Mouse (Mus musculus): ENCODE results near the gene Cxcl9.
A peak's percentile ranks its signal among the peaks of the same experiment; 100 is the strongest.
"Not testable (repeated sequence)": the region's sequence is repeated elsewhere in the genome, so short reads cannot be mapped to it uniquely, and the experiment has no call there.

The Cxcl9 gene

GRCm38 (mm10) chr5:92327929-92328328 is at the start of gene Cxcl9:
Gene Cxcl9, minus strand, starts transcription at chr5:92328079.
- no peak for DNase-seq

GRCm38 (mm10) chr5:92376795-92377405 is 49.0 kb upstream of the Cxcl9 start:
- DNase-seq, result no peak

DNA sequence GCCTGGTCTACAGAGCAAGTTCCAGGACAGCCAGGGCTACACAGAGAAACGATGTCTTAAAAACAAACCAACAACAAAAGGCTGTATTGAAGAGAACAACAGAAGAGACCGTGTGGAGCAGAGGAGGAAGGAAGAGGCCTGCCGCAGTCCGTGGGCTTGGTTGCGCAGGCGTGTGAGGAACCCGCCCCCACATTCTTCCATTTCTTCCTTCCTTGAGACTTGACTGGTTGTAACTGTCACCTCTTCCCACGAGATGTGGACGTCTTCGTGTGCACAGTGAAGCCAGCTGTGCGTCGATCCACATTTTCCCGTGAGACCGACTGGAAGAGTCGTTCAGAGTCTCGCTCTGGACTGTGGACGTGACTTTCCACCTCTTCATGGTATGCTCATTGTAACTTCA is 47.5 kb upstream of the Cxcl9 start:
- no peak for DNase-seq

DNA sequence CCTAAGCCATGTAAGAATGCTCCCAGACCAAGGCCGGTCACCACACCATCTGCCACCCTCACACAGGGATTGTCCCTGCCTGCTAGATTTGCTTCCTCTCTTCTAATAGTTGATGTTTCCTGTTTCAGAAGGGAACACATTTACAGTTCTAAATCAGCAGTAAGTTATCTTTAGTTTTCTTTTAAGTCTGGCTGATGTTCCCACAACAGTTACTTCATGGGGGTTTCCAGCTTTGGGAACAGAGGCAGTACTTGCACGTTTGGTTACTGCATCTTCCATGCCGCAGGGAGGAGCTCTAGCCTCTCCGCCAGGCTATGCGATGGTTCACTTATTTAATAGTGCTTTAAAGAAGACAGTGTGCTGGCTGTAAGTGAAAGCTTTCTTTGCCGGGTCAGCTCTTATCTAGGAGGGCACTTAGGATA is 46.9 kb upstream of the Cxcl9 start:
- no peak for DNase-seq

- no peak for DNase-seq
Observed at GRCm38 (mm10) chr5:92372605-92373004, 44.7 kb upstream of the Cxcl9 start.

DNA sequence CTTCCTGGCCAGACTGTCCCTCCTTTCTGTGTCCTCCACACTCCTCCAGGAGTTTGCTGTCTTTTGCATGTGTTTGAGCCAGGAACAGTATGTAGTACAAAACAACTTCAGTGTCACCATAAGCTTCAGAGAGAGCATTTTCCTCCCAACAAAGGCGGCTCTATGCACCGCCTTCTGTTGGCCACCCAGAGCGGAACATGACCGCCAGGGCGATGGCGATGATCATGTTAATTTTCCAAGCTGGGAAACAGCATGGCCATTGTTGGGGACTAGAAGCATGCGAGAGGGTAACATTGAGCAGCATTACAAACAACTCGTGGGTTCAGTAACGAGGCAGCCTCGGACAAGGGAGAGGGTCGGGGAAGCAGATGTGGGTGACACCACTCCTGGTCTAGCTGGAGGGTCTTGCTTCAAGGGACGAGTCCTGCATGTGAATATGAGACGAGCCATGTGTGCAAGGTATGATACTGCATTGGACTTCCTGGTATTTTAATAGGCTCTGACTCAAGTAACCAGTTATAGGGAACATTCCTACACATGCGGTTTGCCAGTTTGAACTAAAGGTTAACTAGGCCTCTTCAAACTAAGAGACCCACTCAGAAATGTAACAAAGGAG is 43.6 kb upstream of the Cxcl9 start:
- DNase-seq, result no peak

DNA sequence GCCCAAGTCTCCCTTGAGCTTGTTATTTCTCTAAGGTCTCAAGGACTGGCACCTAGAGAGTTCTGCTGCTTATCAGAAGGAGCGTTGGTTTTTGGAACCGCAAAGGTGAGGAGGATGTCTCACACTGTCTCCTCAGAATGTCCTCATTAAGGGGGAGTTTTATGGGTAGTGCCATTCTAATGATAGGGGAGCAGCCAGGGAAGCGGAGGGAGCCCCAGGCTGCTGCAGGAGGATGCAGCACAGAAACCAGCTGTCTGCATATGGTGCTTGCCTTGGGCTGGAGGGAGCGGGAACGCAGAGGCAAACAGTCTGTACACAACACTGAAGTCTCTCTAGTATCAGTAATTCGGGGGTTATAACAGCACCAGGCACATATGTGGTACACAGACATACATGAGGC is 43.0 kb upstream of the Cxcl9 start:
- no peak for DNase-seq

GRCm38 (mm10) chr5:92370392-92370791 is 42.5 kb upstream of the Cxcl9 start:
- DNase-seq, result no peak

- peak; percentile 40 for DNase-seq
Observed at GRCm38 (mm10) chr5:92369151-92369994, 41.5 kb upstream of the Cxcl9 start.

DNA sequence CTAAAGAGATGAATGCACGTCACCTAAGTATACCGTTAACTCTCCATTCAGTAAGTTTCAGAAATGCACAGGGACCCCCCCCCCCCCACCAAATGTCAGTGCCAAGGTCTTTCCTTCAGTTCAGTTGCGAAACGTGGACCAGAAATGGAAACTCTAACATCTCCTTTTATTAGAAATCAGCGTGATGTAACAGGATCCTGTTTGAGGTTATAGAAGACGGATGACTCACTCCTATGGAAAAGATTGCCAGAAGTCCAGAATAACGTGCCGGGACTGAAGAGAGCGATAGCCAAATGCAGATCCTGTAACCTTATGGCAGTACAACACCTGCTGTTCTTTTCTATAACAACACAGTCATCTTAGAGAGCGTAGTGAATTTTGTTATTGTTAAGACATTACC is 40.5 kb upstream of the Cxcl9 start:
- DNase-seq, result no peak

DNA sequence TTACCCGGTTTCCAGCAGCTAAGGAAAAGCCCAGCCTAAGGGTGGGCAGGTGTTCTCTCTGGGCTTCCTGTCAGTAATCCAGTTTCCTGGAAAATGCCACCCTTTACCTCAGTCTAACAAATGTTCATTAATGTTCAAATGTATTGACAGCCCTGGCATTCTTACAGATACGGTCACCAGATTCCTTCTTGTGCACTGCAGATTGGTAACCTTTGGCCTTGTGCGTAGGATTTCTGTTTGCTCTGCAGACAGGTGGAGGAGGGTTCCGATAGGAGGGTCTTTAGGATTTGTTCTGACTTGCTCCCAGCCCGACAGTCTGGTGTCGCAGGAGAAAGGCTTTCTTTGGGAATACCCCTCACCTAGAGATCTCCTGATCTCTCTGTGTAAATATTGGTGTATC is 38.7 kb upstream of the Cxcl9 start:
- no peak for DNase-seq

DNA sequence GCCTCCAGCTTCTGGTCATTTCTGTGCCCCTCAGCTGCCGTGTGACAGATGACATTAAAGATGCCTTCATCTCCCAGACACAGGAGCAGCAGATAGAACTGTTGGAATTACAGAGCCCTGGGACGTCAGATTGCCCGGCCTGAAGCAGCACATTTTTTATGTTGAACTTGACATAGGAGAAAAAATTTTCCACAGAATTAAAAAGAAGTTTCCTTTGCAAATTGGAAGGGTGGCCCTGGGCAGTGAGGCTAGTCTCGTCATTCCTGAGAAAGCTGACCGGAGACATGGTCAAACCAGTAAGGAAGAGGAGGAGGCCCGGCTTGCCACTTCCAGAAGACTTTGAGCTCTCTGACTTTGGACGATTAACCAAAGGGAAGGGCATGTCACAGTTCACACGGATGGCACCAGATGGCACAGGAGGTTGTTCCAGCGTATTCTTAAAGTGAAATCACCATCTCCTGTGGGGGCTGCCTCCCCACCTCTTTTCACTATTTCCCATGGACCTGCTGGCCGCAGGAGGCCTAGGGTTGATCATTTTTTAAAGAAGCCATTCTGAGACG is 37.3 kb upstream of the Cxcl9 start:
- no peak for DNase-seq

GRCm38 (mm10) chr5:92364011-92364410 is 36.1 kb upstream of the Cxcl9 start:
- no peak for DNase-seq

- no peak for DNase-seq
Observed at GRCm38 (mm10) chr5:92363179-92363578, 35.3 kb upstream of the Cxcl9 start.

DNA sequence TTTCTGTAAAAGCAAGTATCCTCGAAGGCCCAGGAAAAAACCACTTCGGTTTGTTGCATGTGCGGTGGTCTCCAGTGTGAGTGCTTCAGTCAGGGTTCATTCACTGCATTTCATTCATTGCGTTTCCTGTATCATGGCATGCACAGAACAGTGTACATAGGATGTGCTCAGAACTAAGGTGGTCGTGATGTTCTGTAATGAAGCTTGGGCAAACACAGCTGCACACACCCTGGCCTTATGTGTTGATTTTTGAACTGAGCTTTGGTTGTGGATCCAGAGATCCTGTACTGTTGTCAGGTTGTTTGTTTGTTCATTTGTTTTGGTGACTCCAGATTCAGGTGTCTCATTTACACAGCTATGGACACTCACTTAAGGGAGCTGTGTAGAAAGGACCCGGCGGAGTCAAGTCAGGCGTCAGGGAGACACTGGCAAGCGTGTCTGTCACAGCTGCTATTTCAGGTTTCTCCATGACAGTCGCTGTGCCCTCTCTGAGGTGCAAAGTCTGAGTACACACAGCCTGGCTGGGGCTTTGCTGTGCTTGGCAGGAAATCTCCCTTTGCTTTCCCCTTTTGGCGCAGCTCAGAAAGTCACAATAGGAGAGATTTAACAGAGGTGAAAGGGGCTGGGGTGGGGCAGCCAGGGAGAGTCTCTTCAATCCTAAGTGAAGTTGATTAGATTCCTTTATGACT is 31.0 kb upstream of the Cxcl9 start:
- no peak for DNase-seq

DNA sequence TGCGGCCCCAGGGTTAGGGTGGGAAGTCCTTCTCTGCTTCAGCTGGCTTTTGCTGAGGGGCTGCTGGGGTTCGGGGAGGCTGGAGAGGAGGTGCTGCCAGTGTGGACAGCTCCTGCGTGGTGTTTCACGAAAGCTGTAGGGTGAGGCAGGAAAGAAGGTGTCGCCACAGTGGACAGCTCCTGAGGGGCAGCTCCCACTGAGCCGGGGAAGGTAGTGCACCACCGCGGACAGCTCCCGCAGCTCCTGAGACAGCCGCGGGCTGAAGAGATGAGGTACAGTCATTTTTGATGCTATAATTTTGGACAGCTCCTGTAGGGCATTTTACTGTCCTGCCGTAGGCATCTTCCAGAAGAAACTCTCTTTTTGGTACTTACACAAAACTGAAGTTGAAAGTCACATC is 30.2 kb upstream of the Cxcl9 start:
- no peak for DNase-seq

- no peak for DNase-seq
Observed at GRCm38 (mm10) chr5:92353517-92353916, 25.6 kb upstream of the Cxcl9 start.

DNA sequence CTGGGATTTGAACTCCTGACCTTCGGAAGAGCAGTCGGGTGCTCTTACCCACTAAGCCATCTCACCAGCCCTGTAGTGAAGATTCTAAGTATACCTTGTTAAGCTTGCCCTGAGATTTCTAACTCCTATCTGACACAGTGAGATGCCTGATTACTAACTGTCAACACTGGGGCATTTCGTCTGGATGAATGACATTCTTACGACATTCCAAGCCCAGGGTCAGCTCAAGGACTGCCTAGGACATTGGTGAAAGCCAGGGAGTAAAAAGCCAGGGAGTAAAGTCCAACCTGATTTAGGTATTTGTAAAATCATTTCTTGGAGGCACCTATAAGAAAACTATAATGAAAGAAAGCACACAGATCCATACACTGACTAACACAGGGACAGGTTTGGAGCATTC is 24.8 kb upstream of the Cxcl9 start:
- DNase-seq, result not testable (repeated sequence)

GRCm38 (mm10) chr5:92349731-92350130 is 21.9 kb upstream of the Cxcl9 start:
- no peak for DNase-seq

DNA sequence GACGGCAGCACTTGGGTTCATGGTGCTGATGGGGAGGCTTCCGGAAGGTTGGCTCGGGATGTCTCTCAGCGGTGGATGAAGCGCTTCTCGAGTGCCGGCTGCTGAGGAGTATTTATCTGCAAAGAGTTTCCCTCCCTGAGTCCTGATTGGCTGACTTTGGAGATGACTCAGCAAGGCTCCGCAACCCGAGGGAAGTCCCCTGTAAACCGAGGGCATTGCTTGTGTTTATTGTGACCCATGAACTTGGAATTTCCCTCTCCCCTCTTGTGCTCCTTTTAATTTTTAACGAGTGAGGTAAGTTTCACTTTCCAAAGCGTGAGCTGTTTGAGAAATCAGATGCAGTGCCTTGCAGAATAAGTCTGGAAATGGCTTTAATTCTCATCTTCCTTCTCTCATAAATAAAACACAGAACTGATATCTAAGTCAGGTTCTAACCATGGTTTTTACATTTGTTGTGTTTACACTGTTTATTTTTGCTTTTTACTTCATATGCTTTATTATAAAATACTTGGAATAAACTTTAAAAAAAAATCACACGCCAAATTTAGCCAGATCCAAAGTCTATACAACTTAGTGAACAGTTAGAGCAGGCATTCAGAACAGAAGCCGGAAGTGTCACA is 21.0 kb upstream of the Cxcl9 start, which contains the start of gene Cxcl10:
Gene Cxcl10, minus strand, starts transcription at position 96 of the 620 bp plus-strand sequence.
- DNase-seq, result peak; percentile 31

GRCm38 (mm10) chr5:92345006-92345405 is 17.1 kb upstream of the Cxcl9 start:
- no peak for DNase-seq

DNA sequence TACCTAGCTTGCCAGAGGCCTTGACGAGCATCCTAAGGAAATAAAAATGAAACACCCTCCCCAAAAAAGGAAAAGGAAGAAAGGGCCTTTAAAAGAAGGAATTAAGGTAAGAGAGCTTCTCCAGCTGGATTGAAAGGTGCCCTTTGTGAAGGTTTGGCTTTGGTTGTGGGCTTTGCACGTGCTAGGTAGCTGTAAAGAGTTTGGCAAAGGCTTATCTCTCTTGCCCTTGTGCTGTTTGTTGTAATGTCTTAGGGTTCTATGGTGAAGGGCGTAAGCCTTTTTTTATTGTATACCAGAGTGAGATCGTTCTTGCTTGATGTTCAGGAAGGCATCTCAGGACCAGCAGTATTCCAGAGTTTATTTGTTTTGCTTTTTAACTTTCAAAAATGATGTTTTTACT is 12.7 kb upstream of the Cxcl9 start:
- DNase-seq, result no peak

GRCm38 (mm10) chr5:92336743-92337142 is 8.9 kb upstream of the Cxcl9 start:
- no peak for DNase-seq
